Mouse (Mus musculus) lung, postnatal 25 days (tissue): ENCODE measurements around the gene Nol6.

Experiments used
- DNase-seq: peaks from one replicate; pipeline ENCODE4 v3.0.0; 2022; ENCODE audit warnings: low spot score

Gene Nol6

GRCm38 (mm10) chr4:41118706-41119292 lies 5.5 kb downstream of the Nol6 start:
- peak; percentile 55 for DNase-seq

GRCm38 (mm10) chr4:41116817-41117216 lies 7.4 kb downstream of the Nol6 start:
- DNase-seq = no peak

GRCm38 (mm10) chr4:41115793-41116192 lies 8.5 kb downstream of the Nol6 start:
- no peak for DNase-seq

GRCm38 (mm10) chr4:41115074-41115473 lies 9.2 kb downstream of the Nol6 start:
- DNase-seq = no peak

GRCm38 (mm10) chr4:41114358-41115070 lies 9.7 kb downstream of the Nol6 start:
- no peak for DNase-seq

GRCm38 (mm10) chr4:41108717-41109425 lies 15.4 kb downstream of the Nol6 start:
- DNase-seq = no peak

GRCm38 (mm10) chr4:41107440-41107839 lies 16.8 kb downstream of the Nol6 start:
- DNase-seq = no peak

GRCm38 (mm10) chr4:41102901-41103300 lies 21.4 kb downstream of the Nol6 start:
- DNase-seq = peak; percentile 30

GRCm38 (mm10) chr4:41100986-41101385 lies 23.3 kb downstream of the Nol6 start:
- DNase-seq = no peak

GRCm38 (mm10) chr4:41098577-41098951 lies 25.7 kb downstream of the Nol6 start:
- DNase-seq = no peak

- peak; percentile 24 for DNase-seq
These were observed 26.2 kb downstream of the Nol6 start, which contains the start of gene Aqp3 for GRCm38 (mm10) chr4:41097871-41098576. Gene Aqp3 (minus strand): TSS chr4:41098183.

GRCm38 (mm10) chr4:41097381-41097780 lies 26.9 kb downstream of the Nol6 start:
- DNase-seq = no peak

GRCm38 (mm10) chr4:41096794-41097193 lies 27.5 kb downstream of the Nol6 start:
- DNase-seq = no peak

- DNase-seq = no peak
These were observed 28.1 kb downstream of the Nol6 start for GRCm38 (mm10) chr4:41096169-41096568.

GRCm38 (mm10) chr4:41094361-41094760 lies 29.9 kb downstream of the Nol6 start:
- DNase-seq = peak; percentile 41

- DNase-seq = no peak
These were observed 31.3 kb downstream of the Nol6 start for GRCm38 (mm10) chr4:41092958-41093357.

- DNase-seq = no peak
These were observed 32.9 kb downstream of the Nol6 start for GRCm38 (mm10) chr4:41091391-41091790.

- DNase-seq = no peak
These were observed 34.5 kb downstream of the Nol6 start for GRCm38 (mm10) chr4:41089705-41090104.

GRCm38 (mm10) chr4:41089189-41089588 lies 35.1 kb downstream of the Nol6 start:
- no peak for DNase-seq

- no peak for DNase-seq
These were observed 36.6 kb downstream of the Nol6 start for GRCm38 (mm10) chr4:41087459-41088298.

GRCm38 (mm10) chr4:41086947-41087346 lies 37.3 kb downstream of the Nol6 start:
- DNase-seq = no peak

GRCm38 (mm10) chr4:41084819-41085218 lies 39.4 kb downstream of the Nol6 start:
- DNase-seq = no peak
